Mouse (Mus musculus) liver, embryonic 14 days (tissue): ENCODE data around the gene Cyp2d40. TPM values are rescaled to one million over a fixed set of nuclear protein-coding genes. Genes with fewer than 3 reads are reported as not detected.

Experiments used
- polyA plus RNA-seq: library from polyadenylated mRNA; depleted of rRNA; stranded (reverse); fragments of >200 nt; gene quantifications from 2 replicates; pipeline ENCODE4 v1.2.3, GENCODE M21; 2012; rRNA removed

The Cyp2d40 gene
- 0.08 TPM in 2 replicates for polyA plus RNA-seq

DNA sequence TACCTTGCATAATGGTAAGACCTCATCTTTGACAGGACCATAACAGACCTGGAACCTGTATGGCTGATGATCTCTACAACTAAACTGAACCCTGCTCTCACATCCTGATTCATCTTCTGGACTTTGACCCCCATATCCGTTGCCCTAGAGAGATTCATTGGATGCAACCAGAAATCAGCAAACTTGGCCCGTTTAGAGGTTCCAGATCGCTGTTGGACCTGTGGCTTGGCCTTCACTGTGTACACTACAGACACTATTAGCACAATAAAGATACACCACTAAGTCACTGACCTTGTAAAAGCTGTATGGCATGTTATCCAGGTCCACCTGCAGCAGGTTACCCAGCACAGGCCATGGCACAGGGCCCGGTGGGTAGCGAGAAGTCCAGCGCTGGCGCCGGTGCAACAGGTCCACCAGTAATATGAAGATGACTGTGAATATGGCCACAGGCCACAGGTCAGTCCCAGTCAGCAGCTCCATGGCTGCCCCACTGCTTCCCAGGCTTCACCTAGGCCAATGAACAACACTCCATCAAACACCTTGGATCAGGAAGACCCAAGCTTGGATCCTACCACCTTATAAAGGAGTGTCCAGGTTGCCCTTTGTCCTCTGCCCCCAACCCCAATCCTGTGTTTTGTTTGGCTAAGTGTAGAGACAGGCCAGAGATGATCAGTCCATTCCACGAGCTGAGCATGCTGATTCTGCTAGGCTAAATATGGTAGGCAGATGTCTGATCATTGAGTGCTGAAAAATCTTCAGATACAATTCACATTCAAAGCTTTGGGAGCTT lies at the start of gene Cyp2d40:
Gene Cyp2d40 (minus strand): TSS at position 553 of the 790 bp plus-strand sequence.

DNA sequence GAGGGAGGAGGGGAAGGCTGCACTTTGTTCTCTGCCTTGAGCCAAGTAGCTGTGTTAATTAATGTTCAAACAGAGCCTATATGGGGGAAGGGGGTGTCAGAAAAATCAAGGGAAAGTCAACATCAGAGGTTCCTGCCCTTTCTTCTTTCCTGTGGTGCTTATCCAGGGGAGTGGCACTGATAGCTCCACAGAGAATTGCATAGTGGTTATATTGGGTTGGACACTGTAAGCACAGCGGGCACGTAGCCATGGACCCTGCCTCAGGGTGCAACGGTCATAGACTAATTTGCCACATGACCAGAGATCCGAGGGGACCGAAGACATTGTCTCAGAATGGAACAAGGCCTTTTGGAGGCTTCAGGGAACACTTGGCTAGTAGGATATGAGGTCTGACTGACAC lies 30.3 kb upstream of the Cyp2d40 start, which contains the start of gene Cyp2d26:
Gene Cyp2d26 (minus strand): TSS at position 18 of the 400 bp plus-strand sequence.

Other genes with a start within 250 kb of the Cyp2d40 start
- 0.02 TPM in 1 of 2 replicates, not detected in the other for gene Cyp2d12, start 209.1 kb downstream of the Cyp2d40 start, polyA plus RNA-seq
- not detected in 2 replicates for gene Cyp2d34, start 143.2 kb downstream of the Cyp2d40 start, polyA plus RNA-seq
- 20.7 and 22.6 TPM in 2 replicates for gene Cyp2d26, start 30.1 kb upstream of the Cyp2d40 start, polyA plus RNA-seq
- gene Tcf20, start 223.7 kb upstream of the Cyp2d40 start, polyA plus RNA-seq = 5.2 and 5.8 TPM in 2 replicates